Mouse (Mus musculus) lung, postnatal 0 days (tissue): ENCODE data around the gene Gm6096.

Experiments used
- CTCF ChIP-seq: IDR thresholded peaks from 2 replicates; pipeline ENCODE4 v1.5.1; 2016; ENCODE audit warnings: antibody characterized with exemption, mild to moderate bottlenecking
- EP300 ChIP-seq: IDR thresholded peaks from 2 replicates; pipeline ENCODE4 v1.6.1; 2016; ENCODE audit warnings: antibody characterized with exemption, mild to moderate bottlenecking, control low read depth

- TF ChIP-seq CTCF (no peak), EP300 (no peak)
These were observed 34.4 kb upstream of the Gm6096 start for GRCm38 (mm10) chr7:34216474-34216873.
